Mouse (Mus musculus): ENCODE results near the gene Skida1.

- TF ChIP-seq CTCF (IDR thresholded peaks at IDR 0.05; ENCODE audit: extremely low read depth, insufficient read depth, insufficient read length, insufficient replicate concordance): no peak
- TF ChIP-seq POLR2A (IDR thresholded peaks at IDR 0.05; ENCODE audit: low read depth, low read length): no peak
These were observed 7.5 kb downstream of the Skida1 start for GRCm38 (mm10) chr2:18041199-18041885.

Data from spleen, adult 2 months (tissue).